Mouse (Mus musculus) frontal cortex, postnatal 10 days (tissue): ENCODE results near the gene Oas1e.
"Not testable (repeated sequence)": the region's sequence is repeated elsewhere in the genome, so short reads cannot be mapped to it uniquely, and the experiment has no call there.

Source experiments
- DNase-seq, 2 experiments: peaks; one replicate each; pipeline ENCODE4 v3.0.0; 2022; ENCODE audit warnings: low spot score in 2 of 2, mixed read lengths in 1 of 2

Oas1e gene

GRCm38 (mm10) chr5:120795480-120796034, at the start of gene Oas1e:
Oas1e (minus strand) TSS chr5:120795530.
- not testable (repeated sequence) for DNase-seq

GRCm38 (mm10) chr5:120844713-120845112, 49.4 kb upstream of the Oas1e start:
- no peak for DNase-seq

- peak in 1 of 2 experiments; percentile 27 for DNase-seq
Measured at GRCm38 (mm10) chr5:120836731-120837585, 41.6 kb upstream of the Oas1e start.

GRCm38 (mm10) chr5:120833335-120834280, 38.3 kb upstream of the Oas1e start:
- no peak for DNase-seq

- DNase-seq = no peak
Measured at GRCm38 (mm10) chr5:120831031-120831430, 35.7 kb upstream of the Oas1e start.

- DNase-seq = no peak
Measured at GRCm38 (mm10) chr5:120818999-120819398, 23.7 kb upstream of the Oas1e start.

GRCm38 (mm10) chr5:120815949-120816348, 20.6 kb upstream of the Oas1e start:
- DNase-seq = no peak

GRCm38 (mm10) chr5:120813023-120813422, 17.7 kb upstream of the Oas1e start:
- DNase-seq = no peak

GRCm38 (mm10) chr5:120811951-120812819, 16.9 kb upstream of the Oas1e start, which contains the start of gene Oas1c:
Oas1c (minus strand) TSS chr5:120812514.
- peak; percentile 59 to 68 for DNase-seq

GRCm38 (mm10) chr5:120809171-120809570, 13.8 kb upstream of the Oas1e start:
- DNase-seq = no peak

- DNase-seq = peak in 1 of 2 experiments; percentile 15
Measured at GRCm38 (mm10) chr5:120806458-120806857, 11.1 kb upstream of the Oas1e start.

GRCm38 (mm10) chr5:120803596-120803995, 8.3 kb upstream of the Oas1e start:
- no peak for DNase-seq

- DNase-seq = not testable (repeated sequence)
Measured at GRCm38 (mm10) chr5:120798943-120799342, 3.6 kb upstream of the Oas1e start.

- DNase-seq = not testable (repeated sequence)
Measured at GRCm38 (mm10) chr5:120798147-120798546, 2.8 kb upstream of the Oas1e start.

- DNase-seq = peak in 1 of 2 experiments; percentile 16
Measured at GRCm38 (mm10) chr5:120793043-120793442, 2.3 kb downstream of the Oas1e start.

- DNase-seq = no peak
Measured at GRCm38 (mm10) chr5:120787042-120787441, 8.3 kb downstream of the Oas1e start.

- no peak for DNase-seq
Measured at GRCm38 (mm10) chr5:120782446-120782845, 12.9 kb downstream of the Oas1e start.

- no peak for DNase-seq
Measured at GRCm38 (mm10) chr5:120781646-120782045, 13.7 kb downstream of the Oas1e start.

- DNase-seq = no peak
Measured at GRCm38 (mm10) chr5:120779922-120780321, 15.4 kb downstream of the Oas1e start.

- no peak for DNase-seq
Measured at GRCm38 (mm10) chr5:120778941-120779340, 16.4 kb downstream of the Oas1e start.

- DNase-seq = no peak
Measured at GRCm38 (mm10) chr5:120777478-120777877, 17.9 kb downstream of the Oas1e start, which contains the start of gene Oas3. Oas3 (minus strand) TSS chr5:120777661.
